Mouse (Mus musculus) induced T-regulatory cell, adult 2 months (primary cell): ENCODE measurements around the gene Dmd.

ENCODE experiments used
- DNase-seq: peaks from one replicate; pipeline ENCODE4 v3.0.0-alpha.2; 2012; ENCODE audit warnings: low read depth

Gene Dmd

DNA sequence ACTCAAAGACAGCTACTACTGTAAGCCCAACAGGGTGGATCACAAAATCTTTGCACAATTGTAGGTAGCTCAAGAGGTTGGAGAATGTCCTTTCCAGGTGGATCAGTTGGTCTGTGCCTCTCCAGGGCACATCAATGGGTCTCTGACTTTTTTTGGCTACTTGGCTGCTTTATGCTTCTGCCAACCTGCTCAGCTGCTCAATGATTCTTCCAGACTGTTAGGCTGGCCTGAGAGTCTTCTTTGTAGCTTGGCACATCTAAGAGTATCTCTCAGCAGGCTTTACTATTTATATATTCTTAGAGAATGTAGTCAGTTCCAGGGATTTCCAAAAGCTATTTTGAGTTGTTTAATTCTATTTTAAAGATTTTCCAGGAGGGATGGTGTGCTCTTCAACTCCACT lies 1416.3 kb downstream of the Dmd start:
- no peak for DNase-seq

DNA sequence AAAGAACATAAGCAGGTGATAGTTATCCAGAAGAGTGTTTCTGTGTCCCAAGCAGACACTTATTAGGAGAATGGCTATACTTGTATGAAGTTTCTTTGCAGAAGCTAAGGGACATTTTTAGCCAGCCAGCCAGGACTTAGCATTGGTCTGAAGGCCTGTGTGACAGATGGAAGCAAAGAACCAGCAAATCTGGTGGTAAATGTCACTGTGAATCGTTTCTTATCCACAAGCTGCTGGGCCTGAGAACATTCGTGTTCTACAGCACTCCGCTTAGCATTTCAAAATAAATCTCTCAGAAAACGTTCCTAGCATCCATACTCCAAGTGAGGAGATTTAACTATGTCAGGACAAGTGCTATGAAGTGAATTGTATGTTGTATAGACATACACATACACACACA lies 1486.9 kb downstream of the Dmd start:
- no peak for DNase-seq

DNA sequence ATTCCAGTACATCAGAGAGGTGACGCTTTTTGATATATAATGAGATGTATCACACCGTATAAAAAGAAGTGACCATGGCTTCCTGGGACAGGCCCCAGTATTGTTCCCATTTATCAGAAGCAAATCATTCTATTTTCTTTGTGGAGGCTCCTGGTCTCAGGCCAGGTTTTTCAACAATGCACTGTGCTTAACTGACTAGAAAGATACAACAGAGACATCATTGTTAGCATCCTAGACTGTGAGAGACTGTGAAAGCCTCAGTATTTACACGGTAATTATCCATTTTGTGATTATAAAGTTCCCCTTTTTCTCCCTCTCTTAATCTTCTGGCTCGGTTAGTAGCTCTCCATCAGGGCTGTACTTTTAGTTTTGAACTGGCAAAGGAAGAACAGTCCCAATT lies 1487.9 kb downstream of the Dmd start:
- no peak for DNase-seq

DNA sequence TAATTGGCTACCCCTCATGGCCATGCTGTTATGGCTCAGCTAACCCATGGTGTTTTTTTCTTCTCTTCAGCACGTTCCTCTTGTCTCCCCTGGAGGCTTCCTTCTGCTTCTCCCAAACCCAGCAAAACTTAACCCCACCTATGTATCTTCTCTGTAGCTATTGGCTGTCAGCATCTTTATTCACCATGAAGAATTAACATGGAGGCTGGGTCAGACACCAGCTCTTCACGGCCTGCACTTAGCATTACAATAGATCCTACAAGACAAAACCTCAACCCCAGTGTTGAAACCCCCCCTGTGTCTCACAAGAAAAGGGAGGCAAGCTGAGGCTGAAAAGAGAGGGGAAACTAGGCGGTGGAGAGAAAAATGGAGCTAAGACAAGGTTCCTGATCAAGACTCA lies 1494.3 kb downstream of the Dmd start:
- DNase-seq: no peak

DNA sequence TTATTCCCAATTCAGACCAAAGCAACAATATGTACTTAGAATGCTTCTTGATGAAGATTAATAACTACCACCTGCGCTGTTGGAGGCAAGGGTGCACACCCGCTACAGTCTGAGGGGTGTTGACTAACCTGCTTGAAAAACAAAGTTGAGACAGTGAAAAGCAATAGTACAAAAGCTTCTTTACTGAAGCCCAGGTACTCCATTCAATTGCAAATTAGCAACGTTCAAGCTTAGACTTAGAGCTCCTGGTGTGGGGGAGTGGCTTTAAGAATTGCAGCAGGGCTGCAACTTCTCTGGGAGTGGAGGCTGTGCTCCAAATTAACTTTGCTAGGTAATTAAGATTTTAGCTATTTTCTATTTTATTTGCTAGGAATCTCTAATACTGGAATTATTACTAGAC lies 1495.3 kb downstream of the Dmd start:
- DNase-seq: no peak

DNA sequence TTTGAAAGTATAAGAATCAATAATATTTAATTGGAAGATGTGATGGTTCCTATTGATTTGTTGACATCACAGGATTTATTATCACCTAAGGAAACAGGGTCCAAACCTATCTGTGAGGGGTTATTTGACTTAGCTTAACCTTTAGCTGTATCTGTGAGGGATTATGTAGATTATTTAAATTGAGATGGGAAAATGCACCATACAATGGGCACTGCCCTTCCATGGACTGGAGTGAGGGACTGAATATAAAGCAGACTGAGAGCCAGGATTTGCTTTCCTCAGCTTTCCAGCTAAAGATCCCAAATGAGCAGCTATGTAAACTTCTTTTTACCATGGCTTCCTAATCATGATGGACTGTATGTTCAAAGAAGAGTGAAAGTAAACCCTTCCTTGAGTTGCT lies 1496.0 kb downstream of the Dmd start:
- DNase-seq: no peak

DNA sequence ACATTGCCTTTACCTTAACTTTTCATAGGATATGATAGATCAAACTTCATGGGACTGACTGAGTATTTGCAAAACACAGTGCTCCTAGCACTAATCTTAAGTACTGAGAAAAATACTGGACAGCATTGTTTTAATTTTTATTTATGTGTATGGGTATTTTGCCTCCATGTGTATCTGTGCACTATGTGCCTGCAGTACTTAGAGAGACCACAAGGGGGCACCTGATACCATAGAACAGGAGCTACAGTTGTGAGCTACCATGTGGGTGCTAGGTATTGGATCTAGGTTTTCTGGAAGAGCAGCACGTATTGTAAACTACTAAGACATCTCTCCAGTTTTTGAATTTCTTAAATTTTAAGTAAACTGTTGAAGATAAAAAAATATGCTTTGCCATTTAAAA lies 1505.8 kb downstream of the Dmd start:
- peak; percentile 18 for DNase-seq

DNA sequence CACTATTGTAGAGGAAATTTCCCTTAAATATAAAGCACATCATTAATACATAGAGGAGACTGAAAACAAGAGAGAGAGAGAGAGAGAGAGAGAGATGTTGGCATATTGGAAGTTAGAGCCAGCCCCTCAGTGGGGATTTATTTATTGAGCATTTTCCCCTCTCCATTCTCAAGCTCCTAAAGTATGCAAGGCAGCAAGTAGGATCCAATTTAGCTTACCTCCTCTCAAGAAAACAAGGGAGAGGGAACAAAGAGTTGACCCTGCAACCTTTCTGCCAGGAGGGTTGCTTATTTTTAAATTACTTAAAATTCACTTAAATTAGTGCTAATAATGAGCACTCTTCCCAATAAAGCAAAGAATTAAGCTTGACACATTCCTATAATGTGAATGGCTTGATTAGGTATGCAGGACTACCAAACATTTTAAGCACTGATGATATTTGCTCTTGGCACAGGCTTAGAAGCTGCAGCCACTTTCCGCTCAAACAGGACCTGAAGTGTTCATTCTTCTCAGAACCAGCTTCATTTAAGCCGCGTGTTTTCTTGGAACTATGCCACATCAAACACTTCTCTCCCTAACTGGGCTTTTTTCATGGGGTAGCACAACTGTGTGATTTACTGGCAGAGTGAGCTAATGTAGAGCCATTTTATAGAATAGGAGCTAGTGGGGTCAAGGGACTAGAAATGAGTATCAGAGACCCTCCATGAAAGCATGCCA lies 1566.1 kb downstream of the Dmd start:
- DNase-seq: no peak

DNA sequence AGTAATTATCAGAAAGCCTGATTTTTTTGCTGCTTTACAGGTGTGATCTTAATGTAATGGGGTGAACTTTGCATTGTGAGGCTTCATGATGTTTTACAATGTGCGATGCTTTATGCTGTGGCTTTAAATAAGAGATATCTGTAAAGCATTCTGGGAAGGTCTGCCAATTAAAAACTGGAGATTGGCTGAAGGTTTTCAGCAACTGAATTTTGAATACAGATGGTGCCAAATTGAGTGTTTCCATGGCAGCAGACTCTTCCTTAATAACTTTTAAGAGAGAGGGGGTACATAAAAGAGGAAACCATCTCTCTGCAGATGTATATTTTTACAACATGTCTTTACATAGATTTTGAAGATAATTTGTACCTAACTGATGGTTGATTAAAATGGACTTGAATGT lies 1603.3 kb downstream of the Dmd start:
- DNase-seq: no peak

DNA sequence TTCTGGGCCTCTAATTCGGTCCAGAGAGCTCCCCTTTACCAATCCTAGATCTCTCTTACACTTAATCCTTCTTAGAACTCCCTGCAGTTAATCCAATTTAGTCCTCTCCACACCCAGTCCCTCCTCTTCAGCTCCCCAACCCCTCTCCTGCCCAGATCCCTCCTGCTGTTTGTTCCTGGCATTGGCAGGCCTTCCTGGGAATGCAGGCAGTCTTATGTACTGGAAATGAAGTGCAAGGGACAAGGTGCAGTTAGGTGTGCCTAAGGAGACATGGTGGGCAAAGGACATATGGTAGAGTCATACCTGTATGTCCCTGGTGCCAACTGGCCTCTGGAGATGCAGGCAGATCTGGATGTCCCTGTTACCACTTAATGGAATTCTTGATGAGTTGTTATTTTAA lies 1604.8 kb downstream of the Dmd start:
- no peak for DNase-seq

DNA sequence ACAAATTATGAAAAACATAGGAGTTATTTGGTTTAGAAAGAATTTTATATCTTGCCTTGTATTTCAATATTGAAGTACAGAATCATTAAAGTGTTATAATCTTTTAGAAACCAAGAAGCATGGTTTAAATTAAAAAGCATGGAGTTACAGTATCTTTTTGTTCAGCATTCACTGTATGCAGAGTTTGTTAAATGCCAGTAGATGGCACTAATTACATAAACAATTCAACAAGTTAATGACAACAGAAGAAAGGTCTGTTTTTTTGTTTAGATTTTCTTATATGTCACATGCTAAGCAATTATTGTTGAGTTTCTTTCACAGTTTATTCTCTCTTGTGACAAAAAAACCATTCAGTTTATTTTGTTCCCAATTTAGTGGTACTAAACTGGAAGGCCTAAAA lies 1649.8 kb downstream of the Dmd start:
- DNase-seq: no peak

DNA sequence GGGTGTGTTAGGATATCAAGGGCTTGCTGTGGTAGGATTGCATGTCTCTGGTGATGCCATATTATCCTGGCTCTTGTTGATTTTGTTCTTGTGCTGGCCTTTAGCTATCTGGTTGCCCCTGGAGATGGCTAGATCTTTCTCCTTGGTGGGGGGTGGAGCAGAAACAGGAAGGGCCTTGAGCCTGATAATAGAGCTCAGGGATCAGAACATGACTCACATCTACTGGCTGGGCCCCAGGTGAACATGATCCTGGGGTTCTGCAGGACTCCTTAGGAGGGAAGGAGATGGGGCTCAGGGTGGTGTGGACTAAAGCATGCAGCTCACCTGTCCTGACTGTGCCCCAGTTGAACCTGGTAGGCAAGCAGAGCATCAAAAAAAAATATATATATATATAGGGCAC lies 1691.8 kb downstream of the Dmd start:
- no peak for DNase-seq

DNA sequence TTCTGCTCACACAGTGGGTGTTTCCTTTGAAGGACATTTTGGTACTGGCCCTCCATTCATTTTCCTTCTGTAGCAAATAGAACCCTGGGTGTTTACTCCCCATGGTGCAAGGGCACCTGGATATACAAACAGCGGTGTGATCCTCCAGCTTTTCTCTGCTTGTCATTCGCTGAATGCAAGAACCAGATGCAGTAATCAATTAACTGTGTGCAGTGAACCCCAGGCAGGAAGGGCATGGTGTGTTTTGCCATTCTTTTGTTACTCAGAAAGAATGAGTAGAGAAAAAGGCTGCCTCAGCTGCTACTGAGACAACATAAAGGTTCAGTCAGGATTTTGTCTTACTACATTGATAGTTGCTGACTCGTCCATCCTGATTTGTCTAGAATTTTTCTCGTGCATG lies 1799.0 kb downstream of the Dmd start:
- DNase-seq: no peak

DNA sequence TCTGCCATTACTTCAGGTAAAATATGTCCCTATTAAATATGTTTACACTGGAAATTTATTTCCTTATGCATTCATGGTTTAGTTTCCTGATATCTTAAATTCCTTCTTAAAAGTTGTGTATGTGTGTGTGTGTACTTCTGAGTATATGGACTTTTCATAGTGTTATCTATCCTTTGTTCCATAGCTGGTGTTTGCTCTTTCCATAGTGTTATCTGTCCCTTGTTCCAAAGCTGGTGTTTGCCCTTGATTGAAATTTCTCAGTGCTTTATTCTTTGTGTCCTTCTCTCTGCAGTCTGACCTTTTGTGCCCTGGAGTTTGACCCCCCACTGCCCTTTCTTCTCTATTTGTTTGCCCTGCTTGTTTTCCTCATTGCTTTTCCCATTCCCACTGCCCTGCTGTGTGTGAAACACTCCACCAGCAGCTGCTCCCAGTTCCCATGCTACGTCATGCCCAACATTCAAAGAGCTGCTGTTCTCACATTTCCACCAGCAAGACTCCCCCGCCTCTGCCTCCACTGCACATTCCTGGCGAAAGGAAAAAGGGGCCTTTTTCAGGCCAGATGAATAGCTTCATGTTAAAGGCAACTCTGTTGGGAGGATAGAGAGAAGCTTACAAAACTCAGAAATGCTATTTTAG lies 1911.5 kb downstream of the Dmd start:
- no peak for DNase-seq

DNA sequence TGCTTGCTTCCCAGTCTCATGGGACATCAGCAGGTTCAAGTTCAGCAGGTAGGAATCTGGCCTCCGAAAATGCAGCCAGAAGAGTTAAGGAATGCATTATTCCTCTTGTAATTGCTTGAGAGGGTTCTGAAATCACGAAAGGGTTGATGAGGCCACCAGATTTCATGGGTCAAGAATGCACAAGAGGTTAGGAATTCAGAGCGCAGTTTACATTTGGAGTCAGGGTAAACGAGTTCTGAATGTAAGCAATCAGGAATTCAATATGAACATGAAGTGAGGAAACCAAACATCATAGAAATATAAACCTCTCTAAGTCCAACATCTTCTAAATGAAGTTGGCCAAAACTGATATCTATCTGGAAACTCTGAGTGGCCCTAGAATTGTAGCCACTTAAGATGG lies 1924.4 kb downstream of the Dmd start:
- DNase-seq: no peak

DNA sequence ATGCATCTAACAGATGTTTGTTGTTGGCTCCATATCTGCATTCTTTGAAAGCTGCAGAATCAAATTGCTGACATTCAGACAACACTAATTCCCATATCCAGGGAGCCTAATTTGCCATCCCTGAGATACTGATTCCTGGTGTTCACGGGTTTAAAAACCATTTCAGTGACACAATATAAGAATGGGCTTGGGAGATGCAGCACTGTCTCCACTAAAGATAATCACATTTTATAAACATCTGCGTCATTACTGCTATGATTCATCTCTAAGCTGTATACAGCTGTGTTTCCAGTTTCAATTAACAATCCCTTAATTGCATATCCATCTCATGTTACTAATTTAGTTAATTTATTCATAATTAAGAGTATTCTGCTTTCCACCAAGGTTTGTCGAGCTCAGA lies 1929.5 kb downstream of the Dmd start:
- no peak for DNase-seq

DNA sequence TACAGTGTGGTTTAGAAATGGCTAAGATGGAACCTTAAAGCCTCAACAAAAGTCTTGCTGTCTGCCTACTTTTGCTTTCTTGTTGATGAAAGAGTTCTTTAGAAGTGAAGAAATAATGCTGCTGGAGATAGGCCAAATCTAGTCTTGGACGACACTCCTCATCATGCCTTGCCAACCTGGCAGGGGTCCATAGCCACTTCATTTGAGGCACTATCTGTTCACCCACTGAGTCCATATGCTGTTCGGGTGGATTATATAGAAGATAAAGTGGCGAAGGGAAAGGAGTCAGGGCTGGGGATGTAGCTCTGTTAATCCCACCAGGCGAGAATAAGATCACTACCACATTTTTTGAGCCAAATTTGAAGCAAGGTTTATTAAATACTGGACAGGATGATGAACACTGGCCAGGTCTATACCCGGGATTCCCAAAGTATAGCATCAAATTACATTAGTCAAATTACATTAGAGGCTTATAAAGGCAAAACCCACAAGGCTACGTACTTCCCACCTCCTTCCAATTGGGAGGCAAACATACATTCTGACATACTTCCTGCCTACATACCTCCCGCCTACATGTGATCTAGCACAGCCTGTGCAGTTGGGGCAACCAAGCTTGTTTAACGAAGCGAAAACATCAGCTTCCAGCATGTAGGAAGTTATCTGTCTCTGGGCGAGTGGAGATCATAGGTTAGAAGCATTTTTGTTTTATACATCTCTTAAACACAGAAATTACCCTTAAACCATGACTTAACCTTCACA lies 1984.2 kb downstream of the Dmd start:
- DNase-seq: no peak

DNA sequence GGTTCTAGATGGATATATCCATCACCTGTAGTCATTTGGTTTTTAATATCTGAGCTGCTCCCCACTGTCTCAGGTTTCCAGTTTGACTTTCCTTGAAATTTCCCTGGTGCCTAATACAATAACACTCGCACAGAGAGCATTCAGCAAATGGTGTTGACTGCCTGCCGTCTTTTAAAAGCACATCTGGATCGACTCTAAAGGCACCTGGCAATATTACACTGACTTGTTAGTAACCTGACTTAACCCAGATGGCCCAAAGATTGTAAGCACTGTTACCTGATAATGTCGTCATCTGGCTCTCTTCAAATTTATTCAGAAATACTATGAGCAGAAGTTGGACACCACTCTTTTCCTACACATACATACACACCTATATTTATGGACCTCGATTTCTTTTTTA lies 2011.9 kb downstream of the Dmd start:
- DNase-seq: no peak

DNA sequence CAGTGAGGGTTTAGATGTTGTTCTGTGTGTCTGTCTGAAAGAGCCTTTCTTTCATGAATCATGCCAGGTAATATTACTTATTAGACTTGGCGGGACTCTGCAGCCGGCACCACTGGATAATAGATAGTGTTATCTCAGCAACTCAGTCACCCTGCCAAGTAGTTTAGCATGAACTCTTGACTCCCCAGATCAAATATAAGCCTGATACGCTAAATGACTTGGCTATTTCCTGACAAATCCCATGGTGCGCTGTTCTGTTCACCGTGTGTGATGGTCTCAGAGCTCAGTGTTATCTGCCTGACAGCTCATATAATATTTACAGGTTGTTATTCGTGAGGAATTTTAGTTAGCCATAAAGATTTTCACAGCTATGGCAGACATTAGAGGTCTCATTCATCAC lies 2012.3 kb downstream of the Dmd start:
- no peak for DNase-seq

DNA sequence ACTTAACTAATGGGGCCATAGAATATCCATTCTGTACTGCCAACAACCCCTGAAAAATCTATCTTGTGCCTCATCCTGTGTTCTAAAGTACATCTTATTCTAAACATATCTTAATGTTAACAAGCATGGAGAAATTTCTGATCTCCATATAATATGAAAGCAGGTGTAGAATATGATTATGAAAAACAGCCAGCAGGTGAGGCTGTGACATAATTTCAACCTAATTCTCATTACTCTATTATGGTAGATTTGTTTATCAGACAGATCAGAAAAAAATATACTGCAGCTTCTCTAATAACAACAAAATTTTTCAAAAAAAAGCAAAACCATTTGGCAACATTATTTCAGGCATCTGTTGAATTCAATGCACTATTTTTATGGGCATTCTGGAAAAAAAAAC lies 2059.6 kb downstream of the Dmd start:
- DNase-seq: no peak

DNA sequence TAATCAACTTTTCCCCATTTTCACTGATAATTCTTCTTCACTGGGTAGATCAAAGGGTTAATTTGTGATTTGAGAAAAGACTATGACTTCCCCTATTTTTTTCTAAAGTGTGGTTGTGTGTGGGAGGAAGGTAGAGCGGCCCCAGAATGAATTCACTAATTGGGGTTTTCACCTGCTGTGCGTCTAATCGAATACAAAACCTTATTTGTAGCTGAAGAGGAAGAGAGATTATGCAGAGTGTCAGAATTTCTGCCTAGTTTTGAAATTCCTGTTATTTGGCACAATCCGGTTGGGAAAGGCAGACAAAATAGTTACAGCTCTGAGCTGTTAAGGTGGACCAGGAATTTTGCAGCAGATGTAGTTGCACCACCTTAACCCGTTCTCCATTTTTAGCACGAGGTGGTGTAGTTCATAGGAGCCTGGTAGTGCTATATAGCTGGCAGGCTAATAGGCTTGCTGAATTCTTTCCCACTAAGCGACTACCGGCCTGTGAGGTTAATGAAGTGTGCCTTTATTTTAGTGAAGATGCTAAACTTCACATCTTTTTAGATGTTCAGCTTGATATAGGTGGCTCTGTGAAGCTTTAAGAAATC lies 2092.9 kb downstream of the Dmd start:
- peak; percentile 2 for DNase-seq

DNA sequence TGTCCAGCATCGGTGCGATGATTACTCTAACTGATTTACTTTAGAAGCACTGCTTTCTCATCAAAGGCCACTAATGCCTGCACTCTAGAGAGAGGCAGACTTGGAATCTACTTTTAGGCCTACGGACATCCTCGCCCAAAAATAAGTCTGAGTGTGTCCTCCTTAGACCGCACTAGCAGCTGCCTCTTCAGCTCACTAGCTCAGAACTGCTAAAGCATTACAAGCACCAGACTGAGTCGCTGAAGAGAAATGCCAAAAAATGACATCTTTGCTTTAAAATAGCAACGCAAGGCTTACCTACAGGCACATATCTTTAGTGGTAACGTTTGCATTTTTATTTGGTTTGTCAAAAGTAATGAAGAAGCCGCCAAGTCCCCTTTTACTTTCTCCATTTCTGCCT lies 2098.0 kb downstream of the Dmd start:
- DNase-seq: no peak
